Mouse (Mus musculus): ENCODE measurements around the gene Hivep3. TPM values are rescaled to one million over a fixed set of nuclear protein-coding genes. Genes with fewer than 3 reads are reported as not detected.

The Hivep3 gene
- polyA plus RNA-seq, 1 experiment from 2014 or later: 16.5 TPM

DNA sequence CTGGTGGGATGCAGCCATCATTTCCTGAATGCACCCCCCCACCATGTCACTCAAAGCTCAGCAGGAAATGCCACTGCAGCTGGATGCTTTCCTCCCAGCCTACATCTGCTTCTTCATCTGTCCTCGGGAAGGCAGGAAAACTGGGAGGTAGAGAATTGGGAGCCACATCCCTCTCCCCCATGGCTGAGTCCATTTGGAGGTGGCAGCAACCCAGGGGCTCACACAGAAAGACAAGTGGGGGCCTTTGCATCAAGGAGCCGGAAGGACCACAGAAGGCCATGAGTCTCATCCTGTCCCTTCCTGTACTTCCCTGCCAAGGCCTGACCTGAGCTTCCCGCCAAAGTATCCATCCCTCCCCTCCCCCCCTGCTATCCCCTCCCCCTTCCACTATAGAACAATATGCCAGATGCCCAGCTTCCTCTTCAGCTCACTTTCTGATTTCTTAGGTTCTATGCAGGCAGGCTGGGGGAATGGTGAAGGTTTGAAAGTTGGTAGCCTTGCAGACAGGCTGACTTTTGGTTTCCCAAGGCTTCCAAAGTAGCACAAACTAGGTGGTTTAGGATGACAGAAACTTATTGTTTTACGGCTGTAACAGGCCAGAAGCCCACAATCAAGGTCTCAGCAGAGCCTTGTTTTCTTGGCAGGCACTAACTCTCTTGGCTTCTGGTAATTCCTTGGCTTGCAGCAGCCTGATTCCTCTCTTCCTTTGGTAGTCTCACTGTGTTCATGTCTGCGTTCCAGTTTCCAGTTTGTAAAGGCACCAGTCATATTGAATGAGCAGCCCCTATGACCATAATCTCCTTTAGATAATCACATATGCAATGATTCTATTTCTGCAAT, 46.2 kb downstream of the Hivep3 start:
- DNase-seq (ENCODE audit: low spot score) (no peak), ATAC-seq (ENCODE audit: low FRiP score) (no peak)
- Histone ChIP-seq H3K9me3 (ENCODE audit: control insufficient read depth, low read length) (no peaks in the 10 kb centered on the region), H3K27me3 (ENCODE audit: control insufficient read depth, insufficient read depth, low read length) (no peaks in the 10 kb centered on the region), H3K4me3 (replicated peaks; ENCODE audit: low read length) (no peak overlapping the region), H3K4me2 (replicated peaks) (no peak overlapping the region), H3K9ac (no peak overlapping the region), H3K36me3 (replicated peaks; ENCODE audit: control insufficient read depth, insufficient read depth) (no peaks in the 10 kb centered on the region), H3K4me1 (replicated peaks; ENCODE audit: control insufficient read depth, insufficient read depth, low read length) (no peaks in the 10 kb centered on the region), H3K27ac (no peak overlapping the region)
- WGBS: 58% methylated on average over 5 of the region's 5 CpGs

DNA sequence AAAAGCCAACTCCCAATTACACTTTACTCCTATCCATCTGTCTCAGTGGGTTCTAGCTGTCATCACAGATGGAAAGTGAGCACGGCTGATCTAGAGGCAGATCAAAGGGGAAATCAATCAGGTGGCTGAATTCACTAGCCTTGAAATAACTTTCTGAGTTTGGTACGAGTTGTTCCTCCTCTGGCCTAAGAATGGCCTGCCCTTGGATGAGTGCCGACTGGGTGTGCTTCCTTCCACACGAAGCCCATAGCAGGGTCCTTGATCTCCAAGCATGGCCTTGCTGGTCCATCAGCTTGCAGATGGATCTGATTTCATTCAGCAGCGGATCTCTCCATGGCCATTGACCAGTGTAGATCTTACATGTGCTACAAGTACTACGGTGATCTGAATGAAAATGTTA, 47.3 kb downstream of the Hivep3 start:
- Histone ChIP-seq H3K9me3 (ENCODE audit: control insufficient read depth, low read length) (no peaks in the 10 kb centered on the region), H3K4me2 (replicated peaks) (no peak overlapping the region), H3K27me3 (ENCODE audit: control insufficient read depth, insufficient read depth, low read length) (no peaks in the 10 kb centered on the region), H3K4me1 (replicated peaks; ENCODE audit: control insufficient read depth, insufficient read depth, low read length) (no peaks in the 10 kb centered on the region), H3K9ac (no peak overlapping the region), H3K27ac (no peak overlapping the region), H3K4me3 (replicated peaks; ENCODE audit: low read length) (no peak overlapping the region), H3K36me3 (replicated peaks; ENCODE audit: control insufficient read depth, insufficient read depth) (no peaks in the 10 kb centered on the region)
- WGBS: 94% methylated on average over 6 of the region's 6 CpGs
- ATAC-seq (ENCODE audit: low FRiP score) (no peak), DNase-seq (ENCODE audit: low spot score) (no peak)

DNA sequence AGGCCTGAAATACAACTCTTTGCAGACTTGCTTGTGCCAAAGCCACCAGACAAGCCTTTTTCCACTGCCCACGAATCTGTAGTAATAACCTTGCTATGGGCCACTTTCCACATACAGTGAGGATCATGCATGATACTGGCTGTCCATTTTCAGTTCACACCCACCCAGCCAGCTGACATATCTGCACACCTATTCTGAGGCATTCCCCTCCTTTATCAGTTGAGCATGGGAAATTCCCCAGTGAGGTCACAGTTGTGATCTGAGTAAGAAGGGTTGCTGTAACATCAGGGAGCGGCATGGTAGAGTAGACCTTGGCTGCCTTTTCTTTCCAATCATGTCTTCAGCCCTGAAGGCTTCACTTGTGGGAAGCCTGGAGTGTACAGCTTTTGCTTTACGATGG, 51.4 kb downstream of the Hivep3 start:
- ATAC-seq (ENCODE audit: low FRiP score) (no peak), DNase-seq (ENCODE audit: low spot score) (no peak)
- Histone ChIP-seq H3K4me3 (replicated peaks; ENCODE audit: low read length) (no peak overlapping the region), H3K36me3 (replicated peaks; ENCODE audit: control insufficient read depth, insufficient read depth) (no peaks in the 10 kb centered on the region), H3K27ac (no peak overlapping the region), H3K27me3 (ENCODE audit: control insufficient read depth, insufficient read depth, low read length) (no peaks in the 10 kb centered on the region), H3K4me2 (replicated peaks) (no peak overlapping the region), H3K4me1 (replicated peaks; ENCODE audit: control insufficient read depth, insufficient read depth, low read length) (no peaks in the 10 kb centered on the region), H3K9me3 (ENCODE audit: control insufficient read depth, low read length) (no peaks in the 10 kb centered on the region), H3K9ac (no peak overlapping the region)
- WGBS: 91% methylated on average over 3 of the region's 3 CpGs

DNA sequence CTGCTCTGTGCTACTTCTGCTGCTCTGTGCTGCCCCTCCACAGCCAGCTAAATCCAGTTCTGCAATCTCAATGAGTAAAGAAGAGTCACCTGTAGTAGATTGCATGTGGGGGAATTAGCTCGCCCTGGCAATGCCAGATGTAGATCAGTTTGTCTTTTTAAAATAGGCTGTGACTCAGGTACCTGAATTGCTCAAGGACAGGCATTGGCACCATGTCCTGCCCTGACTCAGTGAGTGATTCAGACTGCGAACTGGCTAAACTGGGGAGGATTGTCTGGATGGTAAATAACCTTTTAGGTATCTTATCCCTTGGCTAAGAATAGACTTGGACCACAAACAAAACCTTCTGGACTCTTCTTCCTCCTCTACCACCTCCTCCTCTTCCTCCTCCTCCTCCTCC, 52.7 kb downstream of the Hivep3 start:
- ATAC-seq (ENCODE audit: low FRiP score): no peak
- Histone ChIP-seq H3K27me3 (ENCODE audit: control insufficient read depth, insufficient read depth, low read length) (no peaks in the 10 kb centered on the region), H3K27ac (no peak overlapping the region), H3K4me2 (replicated peaks) (no peak overlapping the region), H3K4me1 (replicated peaks; ENCODE audit: control insufficient read depth, insufficient read depth, low read length) (no peaks in the 10 kb centered on the region), H3K4me3 (replicated peaks; ENCODE audit: low read length) (no peak overlapping the region), H3K36me3 (replicated peaks; ENCODE audit: control insufficient read depth, insufficient read depth) (no peaks in the 10 kb centered on the region), H3K9me3 (ENCODE audit: control insufficient read depth, low read length) (no peaks in the 10 kb centered on the region), H3K9ac (no peak overlapping the region)
- no peak for DNase-seq (ENCODE audit: low spot score)
- 78% methylated on average over 2 of the region's 2 CpGs for WGBS

DNA sequence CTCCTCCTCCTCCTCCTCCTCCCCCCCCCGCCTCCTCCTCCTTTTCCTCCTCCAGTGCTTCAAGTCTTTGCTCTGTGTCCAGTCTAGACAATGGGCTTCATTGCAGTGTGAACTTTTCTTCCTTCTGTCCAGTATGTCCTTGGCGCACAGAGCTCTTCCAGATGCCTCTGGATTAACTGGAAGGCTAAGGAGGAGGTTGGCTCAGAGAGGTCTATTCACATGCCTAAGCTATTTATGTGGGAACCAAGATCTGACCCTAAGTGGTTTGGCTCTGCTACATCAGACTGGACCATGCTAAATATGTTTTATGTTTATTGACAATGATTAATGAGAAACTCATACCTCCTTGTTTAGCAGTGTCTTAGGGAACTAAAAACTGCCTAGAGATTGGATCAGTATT, 53.1 kb downstream of the Hivep3 start:
- no peaks in the 10 kb centered on the region for H3K9me3 ChIP-seq (ENCODE audit: control insufficient read depth, low read length)
- ATAC-seq (ENCODE audit: low FRiP score) (no peak), DNase-seq (ENCODE audit: low spot score) (no peak)
- no peak overlapping the region for H3K4me3 ChIP-seq (replicated peaks; ENCODE audit: low read length)
- no peak overlapping the region for H3K27ac ChIP-seq
- no peaks in the 10 kb centered on the region for H3K36me3 ChIP-seq (replicated peaks; ENCODE audit: control insufficient read depth, insufficient read depth)
- H3K4me1 ChIP-seq (replicated peaks; ENCODE audit: control insufficient read depth, insufficient read depth, low read length): no peaks in the 10 kb centered on the region
- no peak overlapping the region for H3K4me2 ChIP-seq (replicated peaks)
- H3K9ac ChIP-seq: no peak overlapping the region
- WGBS: 50% methylated on average over 1 of the region's 2 CpGs
- no peaks in the 10 kb centered on the region for H3K27me3 ChIP-seq (ENCODE audit: control insufficient read depth, insufficient read depth, low read length)

DNA sequence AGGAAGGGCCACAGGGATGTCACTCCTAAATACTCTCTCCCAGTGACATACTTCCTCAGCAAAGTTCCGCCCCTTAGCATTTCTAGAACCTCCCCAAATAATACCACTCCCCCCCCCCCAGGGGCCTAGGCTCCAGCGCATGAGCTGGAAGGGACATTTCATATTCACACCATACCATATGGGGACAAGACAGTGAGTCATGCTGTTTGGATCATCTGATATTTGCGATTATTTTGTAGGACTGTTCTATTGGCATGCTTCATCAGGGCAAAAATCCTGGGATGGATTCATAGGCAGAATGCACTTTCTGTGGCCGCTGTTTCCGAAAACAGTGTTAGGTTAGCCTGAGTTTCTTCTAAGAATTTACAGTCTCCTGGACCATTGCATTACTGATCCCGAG, 55.2 kb downstream of the Hivep3 start:
- 94% methylated on average over 6 of the region's 6 CpGs for WGBS

DNA sequence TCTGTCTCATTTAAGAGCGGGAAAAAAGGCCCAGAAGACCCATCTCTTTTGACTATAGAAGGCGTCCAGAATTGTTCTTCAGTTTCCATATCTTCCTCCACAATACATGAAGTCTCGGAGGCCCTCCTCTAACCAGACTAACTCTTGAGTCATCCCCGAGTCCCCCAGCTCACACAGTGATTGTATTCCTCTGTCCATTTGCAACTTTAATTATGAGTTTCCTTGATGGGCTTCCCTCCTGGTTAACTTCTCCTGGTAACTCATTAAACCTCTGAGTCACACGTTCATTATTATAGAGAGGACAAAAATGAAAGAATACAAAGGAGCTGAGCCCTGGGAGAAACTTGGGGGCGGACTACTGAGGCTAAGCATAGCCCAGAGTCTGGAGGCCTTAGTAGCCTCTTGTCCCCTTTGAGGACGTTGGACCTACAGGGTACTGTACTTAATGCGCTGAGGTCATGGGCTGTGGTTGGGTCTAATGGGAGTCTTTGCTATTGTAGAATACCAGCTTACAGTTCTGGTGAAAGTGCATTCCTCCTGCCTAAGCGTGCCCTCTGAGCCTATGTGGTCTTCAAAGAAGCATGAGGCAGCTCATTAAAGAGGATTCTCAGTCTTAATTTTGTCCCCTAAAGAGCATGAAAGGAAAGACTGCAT, 56.0 kb downstream of the Hivep3 start:
- no peaks in the 10 kb centered on the region for H3K4me1 ChIP-seq (replicated peaks; ENCODE audit: control insufficient read depth, insufficient read depth, low read length)
- no peak for DNase-seq (ENCODE audit: low spot score)
- WGBS: 77% methylated on average over 9 of the region's 9 CpGs

More for the DNA sequence above, 55.2 kb downstream of the Hivep3 start:
- no peaks in the 10 kb centered on the region for H3K36me3 ChIP-seq (replicated peaks; ENCODE audit: control insufficient read depth, insufficient read depth)
- H3K4me3 ChIP-seq (replicated peaks; ENCODE audit: low read length): no peak overlapping the region
- no peaks in the 10 kb centered on the region for H3K9me3 ChIP-seq (ENCODE audit: control insufficient read depth, low read length)
- ATAC-seq (ENCODE audit: low FRiP score) (no peak), DNase-seq (ENCODE audit: low spot score) (no peak)
- no peak overlapping the region for H3K9ac ChIP-seq
- H3K27ac ChIP-seq: no peak overlapping the region
- no peaks in the 10 kb centered on the region for H3K27me3 ChIP-seq (ENCODE audit: control insufficient read depth, insufficient read depth, low read length)
- H3K4me1 ChIP-seq (replicated peaks; ENCODE audit: control insufficient read depth, insufficient read depth, low read length): no peaks in the 10 kb centered on the region
- H3K4me2 ChIP-seq (replicated peaks): no peak overlapping the region

DNA sequence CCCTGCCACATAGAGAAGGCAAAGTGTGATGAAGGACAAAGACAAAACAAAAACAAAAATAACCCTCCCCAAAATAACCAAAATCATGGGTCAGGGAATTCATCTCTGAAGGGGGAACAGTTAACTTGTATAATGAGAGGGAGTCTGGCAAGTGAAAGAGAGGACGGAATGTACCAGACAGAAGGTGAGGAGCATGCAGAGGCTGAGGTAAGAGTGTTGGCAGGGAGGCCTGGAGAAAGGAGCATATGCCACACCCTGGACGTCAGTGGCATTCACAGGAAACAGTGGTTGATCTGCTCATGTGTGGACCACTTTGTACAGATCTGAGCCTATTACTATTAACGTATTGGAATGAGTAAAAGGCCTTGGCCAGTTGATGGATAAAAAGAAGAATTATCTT, 65.3 kb downstream of the Hivep3 start:
- Histone ChIP-seq H3K27ac (no peak overlapping the region), H3K4me2 (replicated peaks) (no peak overlapping the region), H3K4me1 (replicated peaks; ENCODE audit: control insufficient read depth, insufficient read depth, low read length) (no peaks in the 10 kb centered on the region), H3K36me3 (replicated peaks; ENCODE audit: control insufficient read depth, insufficient read depth) (no peaks in the 10 kb centered on the region), H3K9me3 (ENCODE audit: control insufficient read depth, low read length) (no peaks in the 10 kb centered on the region), H3K9ac (no peak overlapping the region), H3K27me3 (ENCODE audit: control insufficient read depth, insufficient read depth, low read length) (no peaks in the 10 kb centered on the region), H3K4me3 (replicated peaks; ENCODE audit: low read length) (no peak overlapping the region)
- WGBS: 73% methylated on average over 3 of the region's 3 CpGs
- ATAC-seq (ENCODE audit: low FRiP score): no peak
- DNase-seq (ENCODE audit: low spot score): no peak

More for the DNA sequence above, 56.0 kb downstream of the Hivep3 start:
- no peak for ATAC-seq (ENCODE audit: low FRiP score)
- H3K4me3 ChIP-seq (replicated peaks; ENCODE audit: low read length): no peak overlapping the region
- no peak overlapping the region for H3K9ac ChIP-seq
- H3K27ac ChIP-seq: no peak overlapping the region
- no peaks in the 10 kb centered on the region for H3K36me3 ChIP-seq (replicated peaks; ENCODE audit: control insufficient read depth, insufficient read depth)
- no peaks in the 10 kb centered on the region for H3K27me3 ChIP-seq (ENCODE audit: control insufficient read depth, insufficient read depth, low read length)
- no peak overlapping the region for H3K4me2 ChIP-seq (replicated peaks)
- no peaks in the 10 kb centered on the region for H3K9me3 ChIP-seq (ENCODE audit: control insufficient read depth, low read length)

DNA sequence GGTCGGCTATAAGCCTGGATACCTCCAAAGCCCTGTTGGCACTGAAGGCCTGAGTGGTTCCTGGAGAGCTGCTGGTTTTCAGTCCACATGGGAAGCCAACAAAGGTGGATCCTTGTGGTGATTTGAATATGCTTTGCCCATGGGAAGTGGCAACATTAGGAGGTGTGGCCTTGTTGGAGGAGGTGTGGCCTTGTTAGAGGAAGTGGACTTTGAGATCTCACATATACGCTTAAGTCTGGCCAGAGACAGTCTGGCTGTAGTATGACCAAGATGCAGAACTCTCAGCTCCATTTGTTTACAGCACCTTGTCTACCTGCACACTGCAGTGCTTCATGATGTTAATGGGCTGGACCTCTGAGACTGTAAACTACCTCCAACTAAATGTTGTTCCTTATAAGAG, 73.0 kb downstream of the Hivep3 start:
- Histone ChIP-seq H3K9me3 (ENCODE audit: control insufficient read depth, low read length) (no peaks in the 10 kb centered on the region), H3K27me3 (ENCODE audit: control insufficient read depth, insufficient read depth, low read length) (peaks cover 4% of the 10 kb centered on the region; the same call in 1 of the 2 replicates), H3K27ac (no peak overlapping the region), H3K4me3 (replicated peaks; ENCODE audit: low read length) (no peak overlapping the region), H3K4me1 (replicated peaks; ENCODE audit: control insufficient read depth, insufficient read depth, low read length) (no peaks in the 10 kb centered on the region), H3K36me3 (replicated peaks; ENCODE audit: control insufficient read depth, insufficient read depth) (no peaks in the 10 kb centered on the region), H3K9ac (no peak overlapping the region), H3K4me2 (replicated peaks) (no peak overlapping the region)
- DNase-seq (ENCODE audit: low spot score) (no peak), ATAC-seq (ENCODE audit: low FRiP score) (no peak)
- WGBS: 79% methylated on average over 2 of the region's 2 CpGs
